Mouse (Mus musculus): ENCODE measurements around the gene Armc2.

GRCm38 (mm10) chr10:41952850-41953527 lies 65.3 kb downstream of the Armc2 start:
- TF ChIP-seq CTCF (IDR thresholded peaks at IDR 0.05; ENCODE audit: borderline replicate concordance, extremely low read depth, insufficient read depth, insufficient read length) (no peak), POLR2A (IDR thresholded peaks at IDR 0.05; ENCODE audit: borderline replicate concordance, extremely low read depth, insufficient read depth, insufficient read length, poor library complexity, severe bottlenecking) (no peak)
